Mouse (Mus musculus): ENCODE results near the gene Ramp1.

Ramp1 gene

GRCm38 (mm10) chr1:91187786-91188640 is 8.4 kb downstream of the Ramp1 start:
- ChIA-PET POLR2A (no interaction called here), CTCF (interaction anchor here in 2 of 4 experiments (0.5 to 1.5 kb wide), 2 partner anchors 72 to 178 kb away, joined by 3 read pairs; partner anchors contain the start of gene Erfe (in 1 of the 2))

GRCm38 (mm10) chr1:91188851-91189460 is 9.3 kb downstream of the Ramp1 start:
- POLR2A ChIA-PET, result no interaction called here
- CTCF ChIA-PET, result no interaction called here

- POLR2A ChIA-PET, result interaction anchor here in 1 of 4 experiments (0.7 to 1.1 kb wide), 3 partner anchors 9 to 58 kb away, joined by 3 read pairs; partner anchors contain the start of gene Ube2f
- CTCF ChIA-PET, result no interaction called here
These were observed 12.6 kb downstream of the Ramp1 start for GRCm38 (mm10) chr1:91192184-91192583.

- ChIA-PET CTCF (interaction anchor here in 1 of 4 experiments (1.1 kb wide), 1 partner anchor 18 kb away, joined by 4 read pairs; no protein-coding TSS in a partner anchor), POLR2A (interaction anchor here in 1 of 4 experiments (1.1 kb wide), 1 partner anchor 10 kb away, joined by 3 read pairs; no protein-coding TSS in a partner anchor)
These were observed 13.6 kb downstream of the Ramp1 start for GRCm38 (mm10) chr1:91193242-91193641.

GRCm38 (mm10) chr1:91193680-91194079 is 14.1 kb downstream of the Ramp1 start:
- ChIA-PET POLR2A (no interaction called here), CTCF (interaction anchor here in 1 of 4 experiments (1.1 kb wide), 1 partner anchor 18 kb away, joined by 4 read pairs; no protein-coding TSS in a partner anchor)

GRCm38 (mm10) chr1:91199793-91200192 is 20.2 kb downstream of the Ramp1 start:
- ChIA-PET CTCF (interaction anchor here in 1 of 4 experiments (1.0 to 1.2 kb wide), 2 partner anchors 11 to 227 kb away, joined by 4 to 5 read pairs; no protein-coding TSS in a partner anchor), POLR2A (interaction anchor here in 1 of 4 experiments (0.6 kb wide), 1 partner anchor 407 kb away, joined by 3 read pairs; no protein-coding TSS in a partner anchor)

- ChIA-PET POLR2A (no interaction called here), CTCF (no interaction called here)
These were observed 21.5 kb downstream of the Ramp1 start for GRCm38 (mm10) chr1:91201122-91201521.

- CTCF ChIA-PET, result no interaction called here
These were observed 24.7 kb downstream of the Ramp1 start for GRCm38 (mm10) chr1:91204221-91204765.

GRCm38 (mm10) chr1:91205651-91206050 is 26.0 kb downstream of the Ramp1 start:
- POLR2A ChIA-PET, result no interaction called here
- CTCF ChIA-PET, result no interaction called here

More at GRCm38 (mm10) chr1:91204221-91204765, 24.7 kb downstream of the Ramp1 start:
- POLR2A ChIA-PET, result no interaction called here

GRCm38 (mm10) chr1:91206336-91206735 is 26.7 kb downstream of the Ramp1 start:
- ChIA-PET POLR2A (no interaction called here), CTCF (interaction anchor here in 1 of 4 experiments (0.6 kb wide), 1 partner anchor 31 kb away, joined by 3 read pairs; no protein-coding TSS in a partner anchor)

GRCm38 (mm10) chr1:91206873-91207272 is 27.3 kb downstream of the Ramp1 start:
- POLR2A ChIA-PET, result no interaction called here
- CTCF ChIA-PET, result interaction anchor here in 1 of 4 experiments (0.6 kb wide), 1 partner anchor 31 kb away, joined by 3 read pairs; no protein-coding TSS in a partner anchor

- ChIA-PET CTCF (no interaction called here), POLR2A (no interaction called here)
These were observed 27.9 kb downstream of the Ramp1 start for GRCm38 (mm10) chr1:91207334-91208074.

- ChIA-PET CTCF (interaction anchor here in 1 of 4 experiments (1.0 kb wide), 1 partner anchor 236 kb away, joined by 3 read pairs; no protein-coding TSS in a partner anchor), POLR2A (interaction anchor here in 1 of 4 experiments (1.2 kb wide), 1 partner anchor 9 kb away, joined by 3 read pairs; no protein-coding TSS in a partner anchor)
These were observed 29.7 kb downstream of the Ramp1 start for GRCm38 (mm10) chr1:91209343-91209742.

- CTCF ChIA-PET, result interaction anchor here in 1 of 4 experiments (1.0 to 1.7 kb wide), 2 partner anchors 236 to 237 kb away, joined by 3 to 13 read pairs; no protein-coding TSS in a partner anchor
- POLR2A ChIA-PET, result interaction anchor here in 1 of 4 experiments (1.2 kb wide), 1 partner anchor 8 kb away, joined by 3 read pairs; no protein-coding TSS in a partner anchor
These were observed 30.2 kb downstream of the Ramp1 start for GRCm38 (mm10) chr1:91209785-91210184.

- CTCF ChIA-PET, result interaction anchor here (0.5 to 1.8 kb wide), 13 partner anchors 9 to 312 kb away, joined by 3 to 13 read pairs (median 4); partner anchors contain the start of genes Ramp1 (in 1 of the 4) and Ube2f (in 1 of the 4)
- POLR2A ChIA-PET, result interaction anchor here in 1 of 4 experiments (0.9 kb wide), 1 partner anchor 135 kb away, joined by 3 read pairs; no protein-coding TSS in a partner anchor
These were observed 31.5 kb downstream of the Ramp1 start for GRCm38 (mm10) chr1:91211099-91211498.

- CTCF ChIA-PET, result interaction anchor here in 3 of 4 experiments (0.5 to 1.8 kb wide), 13 partner anchors 9 to 283 kb away, joined by 3 to 13 read pairs (median 4); partner anchors contain the start of genes Ramp1 (in 1 of the 3) and Ube2f (in 1 of the 3)
- POLR2A ChIA-PET, result interaction anchor here in 1 of 4 experiments (1.2 kb wide), 1 partner anchor 11 kb away, joined by 3 read pairs; no protein-coding TSS in a partner anchor
These were observed 32.0 kb downstream of the Ramp1 start for GRCm38 (mm10) chr1:91211591-91212008.

- CTCF ChIA-PET, result no interaction called here
- POLR2A ChIA-PET, result no interaction called here
These were observed 35.6 kb downstream of the Ramp1 start for GRCm38 (mm10) chr1:91215264-91215663.

GRCm38 (mm10) chr1:91215981-91216380 is 36.4 kb downstream of the Ramp1 start:
- ChIA-PET CTCF (no interaction called here), POLR2A (interaction anchor here in 1 of 4 experiments (0.7 kb wide), 1 partner anchor 17 kb away, joined by 3 read pairs; no protein-coding TSS in a partner anchor)
